Mouse (Mus musculus) ES-Bruce4 (cell line): ENCODE data around the gene Tmem87b.

Experiments used
- CTCF ChIP-seq: IDR thresholded peaks from one replicate; pipeline ENCODE4 v1.8.1; 2011; ENCODE audit warnings: low read depth, low read length
- POLR2A ChIP-seq: IDR thresholded peaks from one replicate; pipeline ENCODE4 v1.8.1; 2011; ENCODE audit warnings: low read length; ENCODE audit not compliant: insufficient read depth

GRCm38 (mm10) chr2:128771750-128772338 lies 46.1 kb upstream of the Tmem87b start:
- TF ChIP-seq CTCF (no peak), POLR2A (no peak)
